Mouse (Mus musculus) heart, embryonic 14.5 days (tissue): ENCODE measurements around the gene Ezr. TPM values are rescaled to one million over a fixed set of nuclear protein-coding genes. Genes with fewer than 3 reads are reported as not detected.

Experiments used
- polyA plus RNA-seq: library from polyadenylated mRNA; unstranded; fragments of >200 nt; fragmentation: Nextera tagmentation; extraction: Ambion mirVana; gene quantifications from 2 replicates; pipeline ENCODE4 v1.2.1, GENCODE M21; 2014

The Ezr gene
- polyA plus RNA-seq, 1 experiment from 2014 or later: 102 TPM

Other genes with a start within 250 kb of the Ezr start
- 22.9 and 24.8 TPM in 2 replicates for gene Dynlt1c, start 181.1 kb downstream of the Ezr start, polyA plus RNA-seq
- gene Dynlt1f, start 126.9 kb downstream of the Ezr start, polyA plus RNA-seq: 241 and 265 TPM in 2 replicates
- gene Sytl3, start 123.7 kb downstream of the Ezr start, polyA plus RNA-seq: 0.30 TPM in 1 of 2 replicates, not detected in the other
- 77.2 and 79.7 TPM in 2 replicates for gene Rsph3b, start 165.9 kb upstream of the Ezr start, polyA plus RNA-seq
- 34.1 and 36.1 TPM in 2 replicates for gene Tagap1, start 178.4 kb upstream of the Ezr start, polyA plus RNA-seq
- gene Rnaset2b, start 187.8 kb upstream of the Ezr start, polyA plus RNA-seq: 275 and 304 TPM in 2 replicates
- gene Gm49721, start 196.1 kb upstream of the Ezr start, polyA plus RNA-seq: 0.11 TPM in 1 of 2 replicates, not detected in the other
- not detected in 2 replicates for gene Gm1604a, start 242.8 kb upstream of the Ezr start, polyA plus RNA-seq